Mouse (Mus musculus) layer of hippocampus, postnatal 14 days (tissue): ENCODE data around the gene Ephb4. TPM values are rescaled to one million over a fixed set of nuclear protein-coding genes. Genes with fewer than 3 reads are reported as not detected.

Experiments
- DNase-seq, 2 experiments: peaks; one replicate each; pipeline ENCODE4 v3.0.0; 2021 to 2022; ENCODE audit warnings: low spot score in 2 of 2, mixed read lengths in 1 of 2
- total RNA-seq, 2 experiments: library from RNA; stranded (reverse); gene quantifications; 2 replicates each; pipeline ENCODE4 v1.2.3; 2021

Gene Ephb4
- total RNA-seq, 2 experiments from 2014 or later = 5.8 to 6.6 TPM

GRCm38 (mm10) chr5:137419105-137419504 is 69.2 kb downstream of the Ephb4 start:
- DNase-seq = no peak

DNA sequence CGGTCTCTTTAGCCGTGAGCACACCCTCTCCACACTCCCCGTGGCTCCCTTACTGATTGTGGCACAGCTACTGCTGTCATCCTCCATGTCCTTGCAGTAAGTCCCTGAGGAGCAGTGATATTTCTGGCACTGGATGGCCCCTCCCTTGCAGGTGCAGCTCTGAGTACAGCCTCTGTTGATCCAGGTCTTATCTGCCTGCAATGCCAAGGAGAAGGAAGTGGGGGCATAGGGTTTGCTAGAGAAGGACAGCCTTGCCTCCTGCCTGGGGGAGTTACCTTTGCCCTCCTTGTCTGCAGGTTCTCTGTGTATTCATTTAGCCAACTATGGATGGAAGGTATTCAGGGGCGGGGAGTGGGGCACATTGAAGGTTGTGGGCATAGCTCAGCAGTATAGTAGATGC is 69.9 kb downstream of the Ephb4 start:
- no peak for DNase-seq

GRCm38 (mm10) chr5:137425648-137426047 is 75.7 kb downstream of the Ephb4 start:
- no peak for DNase-seq

Other genes starting within 250 kb of the Ephb4 start
- 1 to 10 TPM; 5.2 to 5.9 TPM for gene Trim56, start 233.9 kb upstream of the Ephb4 start, total RNA-seq
- gene Muc3, start 200.8 kb upstream of the Ephb4 start, total RNA-seq = not detected
- 1 to 10 TPM; 4.5 to 5.7 TPM for gene Muc3a, start 137.7 kb upstream of the Ephb4 start, total RNA-seq
- gene Ache, start 62.6 kb upstream of the Ephb4 start, total RNA-seq = 100 to 1,000 TPM in 1 of 2 experiments, 10 to 100 TPM in 1; 85.6 to 100 TPM
- gene Ufsp1, start 55.5 kb upstream of the Ephb4 start, total RNA-seq = 10 to 100 TPM; 18.0 to 19.9 TPM
- gene Srrt, start 42.4 kb upstream of the Ephb4 start, total RNA-seq = 100 to 1,000 TPM; 189 to 217 TPM
- gene Trip6, start 35.7 kb upstream of the Ephb4 start, total RNA-seq = 1 to 10 TPM; 4.6 to 6.0 TPM
- gene Slc12a9, start 16.5 kb upstream of the Ephb4 start, total RNA-seq = 10 to 100 TPM; 29.7 to 35.5 TPM
- under 1 TPM; 0.21 to 0.57 TPM for gene Zan, start 127.0 kb downstream of the Ephb4 start, total RNA-seq
- 10 to 100 TPM; 32.9 to 37.1 TPM for gene Pop7, start 152.4 kb downstream of the Ephb4 start, total RNA-seq
- 10 to 100 TPM; 40.5 to 48.8 TPM for gene Gigyf1, start 168.4 kb downstream of the Ephb4 start, total RNA-seq
- gene Epo, start 183.1 kb downstream of the Ephb4 start, total RNA-seq = not detected
- 100 to 1,000 TPM; 704 to 770 TPM for gene Gnb2, start 183.4 kb downstream of the Ephb4 start, total RNA-seq
- 100 to 1,000 TPM; 128 to 133 TPM for gene Actl6b, start 203.4 kb downstream of the Ephb4 start, total RNA-seq
- gene Tfr2, start 219.7 kb downstream of the Ephb4 start, total RNA-seq = 10 to 100 TPM; 10.9 to 15.5 TPM